Mouse (Mus musculus): ENCODE data around the gene Crmp1. TPM values are rescaled to one million over a fixed set of nuclear protein-coding genes. Genes with fewer than 3 reads are reported as not detected.

Crmp1 gene
- total RNA-seq (2021) = 100 to 1,000 TPM; 793 to 842 TPM
- long read RNA-seq, transcript Crmp1-202 (14 exons, 3,051 nt) = minor isoform, 300 of 843 reads
- long read RNA-seq, transcript Crmp1-201 (14 exons, 2,906 nt) = major isoform, 304 of 843 reads
- long read RNA-seq, partial matches to known transcripts = 142 of 843 reads
- long read RNA-seq, other reads (novel, unspliced or antisense) = 97 of 843 reads

DNA sequence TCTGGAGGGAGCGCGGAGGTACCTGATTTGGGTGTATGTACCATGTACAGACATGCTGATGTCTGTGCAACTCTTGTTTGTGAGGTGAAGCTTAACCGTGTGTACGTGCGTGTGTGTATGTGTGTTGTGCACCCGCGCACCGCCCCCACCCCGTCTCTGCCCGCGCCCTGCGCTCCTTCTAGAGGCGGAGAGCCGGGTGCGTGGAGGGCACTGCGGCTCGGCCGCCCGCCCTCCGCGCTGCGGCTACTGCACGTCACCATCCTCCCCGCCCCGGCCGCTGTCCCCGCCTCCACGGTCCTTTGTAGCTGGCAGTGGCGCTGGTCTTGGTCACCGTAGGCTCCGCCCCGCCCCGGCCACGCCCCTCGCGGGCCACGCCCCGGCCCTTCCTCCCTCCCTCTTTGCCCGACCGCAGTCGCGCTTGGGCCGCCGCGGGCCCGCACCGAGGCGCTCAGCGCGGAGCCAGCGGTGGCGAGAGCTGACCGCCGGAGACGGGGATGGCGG, at the start of gene Crmp1:
TSS of gene Crmp1 (plus strand) at position 290 of the 501 bp plus-strand sequence.
- DNase-seq (ENCODE audit: low spot score in 2 of 2) = peak; percentile 72 to 83

DNA sequence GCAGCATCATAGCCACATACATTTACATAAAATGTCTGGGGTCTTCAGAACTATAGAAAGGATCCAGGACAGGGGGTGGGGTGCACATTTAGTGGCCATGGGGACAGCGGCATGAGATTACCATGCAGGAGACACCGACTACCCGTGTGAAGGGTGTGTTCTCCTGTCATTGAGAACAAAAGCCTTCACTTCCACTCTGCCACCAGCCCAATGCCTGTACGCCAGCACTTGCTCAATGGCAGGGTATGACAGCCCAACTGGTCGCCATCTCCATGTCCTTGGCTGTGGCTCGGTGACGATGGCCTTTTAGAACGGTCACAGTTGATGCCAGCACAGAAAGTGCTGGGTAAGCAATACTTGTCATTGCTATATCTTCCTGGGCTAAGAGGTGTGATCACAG, 45.5 kb upstream of the Crmp1 start:
- DNase-seq (ENCODE audit: low spot score in 2 of 2) = no peak

DNA sequence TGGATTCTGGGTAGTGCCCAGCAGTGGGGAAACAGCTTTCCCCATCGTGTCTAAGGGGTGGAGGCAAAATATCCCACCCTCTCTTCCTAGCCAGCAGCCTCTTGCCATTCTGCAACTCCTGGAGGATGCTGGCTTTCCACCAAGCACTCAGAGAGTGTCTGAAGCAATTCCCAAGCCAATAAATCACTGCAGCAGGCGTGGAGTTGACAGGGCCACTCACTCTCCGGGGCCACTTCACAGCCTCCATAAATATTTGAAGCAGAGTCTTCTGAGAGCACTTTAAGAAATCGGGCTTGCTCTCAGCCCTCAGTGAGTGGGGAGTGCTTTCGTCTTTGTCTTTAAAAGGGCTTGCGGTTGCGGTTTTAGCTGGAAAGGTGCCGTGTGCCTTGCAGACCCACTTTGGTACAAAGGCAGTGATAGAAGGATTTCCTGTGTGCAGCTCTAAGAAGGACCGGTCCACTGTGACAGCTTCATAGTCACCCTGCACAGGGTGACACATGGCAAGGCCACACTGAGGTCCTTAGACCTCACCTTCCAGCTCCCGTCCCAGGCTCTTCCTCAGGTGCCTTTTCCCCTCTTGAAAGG, 45.0 kb upstream of the Crmp1 start:
- DNase-seq (ENCODE audit: low spot score in 2 of 2) = no peak

DNA sequence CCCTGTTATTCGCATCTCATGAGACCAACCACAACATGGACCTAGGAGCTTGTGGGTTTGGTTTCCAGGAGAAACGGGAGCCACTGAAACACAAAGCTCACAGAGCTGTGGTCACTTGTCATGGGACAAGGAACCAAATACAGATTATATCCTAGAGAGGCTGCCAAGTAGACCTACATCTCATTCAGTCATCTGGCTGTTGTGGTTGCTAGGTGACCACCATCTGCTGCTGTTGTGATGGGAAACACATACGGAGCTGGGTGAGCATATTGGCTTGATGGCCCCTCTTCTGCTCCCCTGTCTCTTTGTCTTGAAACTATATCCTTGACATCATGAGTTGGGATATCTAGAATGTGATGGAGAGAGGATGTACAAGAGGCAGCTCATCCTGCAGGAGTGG, 44.3 kb upstream of the Crmp1 start:
- DNase-seq (ENCODE audit: low spot score in 2 of 2) = no peak

DNA sequence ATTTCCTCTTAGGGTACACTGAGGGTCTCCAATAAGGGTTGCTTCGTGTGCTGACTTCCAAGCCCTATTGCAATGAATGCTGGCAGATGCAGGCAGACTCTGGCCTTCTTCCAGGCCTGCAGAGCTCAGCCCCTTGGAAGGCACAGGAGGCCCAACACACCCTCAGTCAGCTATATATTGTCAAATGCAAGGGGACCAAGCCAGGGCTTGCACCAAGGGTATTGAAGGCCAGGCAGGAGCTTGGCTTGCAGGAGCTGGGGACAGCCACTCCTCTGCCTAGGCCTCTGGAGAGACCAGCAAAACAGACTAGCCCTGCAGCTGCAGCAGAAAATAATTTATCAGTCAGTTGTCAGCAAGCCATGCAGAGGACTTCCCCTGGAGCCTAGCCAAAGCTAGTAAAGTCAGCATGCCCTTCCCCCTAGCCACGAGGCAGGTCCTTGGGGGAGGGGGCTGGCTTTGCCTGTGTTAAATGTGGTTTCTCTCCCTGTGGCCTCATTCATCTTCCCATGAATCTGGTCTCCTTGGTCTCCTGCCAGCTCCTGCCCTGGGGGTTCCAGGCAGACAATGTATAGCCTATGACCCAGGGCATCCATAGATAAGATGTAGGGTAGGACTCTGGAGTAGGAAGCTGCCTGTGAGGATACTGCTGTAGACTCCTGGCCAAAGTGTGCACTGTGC, 43.6 kb upstream of the Crmp1 start:
- DNase-seq (ENCODE audit: low spot score in 2 of 2) = no peak

DNA sequence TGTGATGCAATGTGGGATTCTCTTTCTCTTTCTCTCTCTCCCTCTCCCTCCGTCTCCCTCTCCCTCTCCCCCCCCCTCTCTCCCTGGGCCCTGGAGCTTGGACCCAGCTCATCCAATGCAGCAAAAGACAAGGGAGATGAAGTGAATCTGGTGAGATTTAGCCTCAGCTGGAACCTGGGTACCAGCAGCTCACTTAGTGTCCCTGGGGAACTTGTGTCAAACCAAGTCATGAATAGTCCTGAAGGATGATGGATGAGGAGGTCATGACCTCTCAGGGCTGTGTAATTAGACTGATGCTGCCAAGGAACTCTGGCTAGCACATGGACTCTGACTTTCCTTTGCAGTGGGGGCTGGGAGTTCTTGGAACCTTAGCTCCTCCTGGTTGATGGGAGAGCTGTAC, 39.5 kb upstream of the Crmp1 start:
- DNase-seq (ENCODE audit: low spot score in 2 of 2) = no peak

DNA sequence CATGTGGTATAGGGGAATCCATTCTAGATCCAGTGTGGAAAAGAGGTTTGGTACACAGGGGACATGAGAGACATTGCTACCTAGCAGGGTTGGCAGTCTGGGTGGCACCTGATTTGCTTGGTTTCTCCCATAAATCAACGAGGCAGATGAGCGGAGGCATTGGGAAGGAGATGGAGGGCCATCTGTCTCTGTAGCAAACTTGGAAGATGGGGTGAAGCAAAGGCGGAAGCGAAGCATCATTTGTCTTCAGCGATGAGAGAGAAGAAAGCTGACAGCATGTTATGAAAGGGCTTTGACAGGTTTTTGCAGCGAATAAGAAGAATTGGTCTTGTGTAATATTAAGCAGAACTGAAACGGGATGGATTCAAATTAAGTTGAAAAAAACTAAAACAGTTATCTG, 36.9 kb upstream of the Crmp1 start:
- DNase-seq (ENCODE audit: low spot score in 2 of 2) = no peak

DNA sequence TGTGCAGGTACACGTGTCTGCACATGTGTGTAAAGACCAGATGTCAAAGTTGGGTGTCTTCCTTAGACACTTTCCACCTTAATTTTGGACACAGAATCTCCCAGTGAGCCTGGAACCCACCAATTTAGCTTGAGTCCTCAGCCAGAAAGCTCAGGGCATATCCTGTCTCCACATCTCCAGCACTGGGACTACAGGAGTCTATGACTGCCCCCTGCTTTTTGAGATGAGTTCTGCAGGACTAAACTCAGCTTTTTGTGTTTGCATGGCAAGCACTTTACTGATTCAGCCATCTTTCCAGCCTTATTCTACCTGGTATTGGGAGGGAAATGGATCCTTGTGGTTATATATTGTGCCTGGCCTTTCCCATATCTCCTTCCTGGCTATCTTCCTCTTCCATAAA, 36.3 kb upstream of the Crmp1 start:
- DNase-seq (ENCODE audit: low spot score in 2 of 2) = no peak

DNA sequence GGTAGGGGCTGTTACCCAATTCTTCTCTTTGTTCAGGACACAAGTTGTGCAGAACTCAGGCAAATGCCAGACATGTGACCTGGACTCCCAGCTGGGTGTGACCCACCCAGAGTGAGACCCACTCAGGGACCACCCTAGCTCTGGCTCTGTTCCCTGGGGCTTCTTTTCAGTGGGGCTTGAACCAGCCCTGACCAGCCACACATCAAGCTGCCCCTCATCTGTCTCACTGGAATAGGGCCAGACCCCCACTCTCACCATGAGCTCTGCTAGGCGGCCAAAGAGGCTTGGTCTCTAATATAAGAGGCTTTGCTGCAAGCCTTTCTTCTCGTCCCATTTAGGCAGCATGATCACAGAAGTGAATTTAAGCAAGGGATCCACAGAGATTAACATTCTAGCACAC, 35.4 kb upstream of the Crmp1 start:
- DNase-seq (ENCODE audit: low spot score in 2 of 2) = no peak

DNA sequence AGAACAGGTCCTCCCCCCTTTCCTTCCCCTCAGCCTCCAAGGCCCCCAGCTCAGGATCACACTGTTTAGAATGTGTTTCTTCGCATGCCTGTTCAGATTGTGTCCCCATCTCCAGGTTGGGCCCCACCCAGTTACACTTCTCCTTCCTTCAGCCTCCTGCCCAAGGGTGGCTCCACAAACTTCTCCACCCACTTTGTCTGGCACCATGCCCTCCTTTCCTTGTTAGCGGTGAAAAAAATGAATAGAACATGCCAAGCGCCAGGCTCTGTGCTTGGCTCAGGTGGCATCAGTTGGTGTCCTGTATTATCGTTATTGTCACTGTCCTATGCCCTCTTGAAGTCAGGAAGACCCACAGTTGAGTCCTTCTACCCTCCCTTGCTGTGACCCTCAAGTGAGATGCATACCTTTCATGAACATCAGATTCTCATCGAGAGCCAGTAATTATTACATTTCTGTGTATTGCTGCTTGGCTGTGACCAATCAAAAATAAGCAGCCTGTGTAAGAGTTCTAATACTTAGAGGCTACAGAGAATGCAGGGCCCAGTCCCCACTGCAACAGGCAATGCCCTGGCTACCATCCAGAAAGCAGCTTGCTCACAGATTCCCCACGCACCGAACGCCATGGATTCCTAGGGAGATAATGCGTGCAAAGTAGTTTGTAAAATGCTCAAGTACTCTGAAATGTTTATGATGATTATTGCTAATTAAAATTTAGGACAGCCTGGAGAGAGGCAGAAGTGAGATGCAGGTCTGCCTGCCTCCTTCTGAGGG, 28.6 kb upstream of the Crmp1 start:
- DNase-seq (ENCODE audit: low spot score in 2 of 2) = no peak

DNA sequence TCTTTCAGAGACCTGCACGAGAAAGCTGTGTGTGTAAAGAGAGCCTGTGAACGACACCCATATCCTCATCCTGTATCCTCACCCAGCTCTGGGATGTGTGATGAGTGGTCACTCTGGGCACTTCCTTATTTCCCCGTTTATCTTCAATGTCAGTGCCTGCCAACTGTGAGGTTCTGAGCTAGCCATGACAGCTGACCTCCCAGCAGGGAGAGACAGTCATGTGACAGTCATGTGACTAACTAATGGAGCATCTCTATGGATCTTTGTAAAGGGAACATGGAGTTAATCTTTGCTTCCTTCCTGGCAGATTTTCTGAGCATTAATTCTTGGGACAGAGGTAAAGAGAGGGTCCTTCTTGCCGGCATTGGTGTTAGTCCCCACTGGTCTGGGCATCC, 28.0 kb upstream of the Crmp1 start:
- DNase-seq (ENCODE audit: low spot score in 2 of 2) = no peak

DNA sequence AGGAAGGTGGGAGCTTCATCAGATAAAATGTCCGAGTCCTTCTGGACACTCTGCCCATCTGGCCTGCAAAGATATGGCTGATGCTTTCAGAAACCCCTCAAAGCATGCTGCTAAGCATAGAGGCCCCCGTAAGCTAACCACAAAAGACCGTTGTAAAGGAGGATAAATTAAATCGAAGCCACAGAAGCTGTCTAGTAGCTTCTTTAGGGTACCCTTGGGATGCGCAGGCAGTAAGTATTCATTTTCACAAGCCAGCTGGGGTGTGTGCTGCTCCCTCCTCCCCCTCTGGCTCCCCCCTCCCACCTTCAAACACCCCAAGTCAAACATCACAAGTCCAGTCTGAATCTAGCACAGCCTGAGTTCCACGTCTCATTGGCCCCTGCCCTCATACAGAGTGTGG, 27.1 kb upstream of the Crmp1 start:
- DNase-seq (ENCODE audit: low spot score in 2 of 2) = no peak

DNA sequence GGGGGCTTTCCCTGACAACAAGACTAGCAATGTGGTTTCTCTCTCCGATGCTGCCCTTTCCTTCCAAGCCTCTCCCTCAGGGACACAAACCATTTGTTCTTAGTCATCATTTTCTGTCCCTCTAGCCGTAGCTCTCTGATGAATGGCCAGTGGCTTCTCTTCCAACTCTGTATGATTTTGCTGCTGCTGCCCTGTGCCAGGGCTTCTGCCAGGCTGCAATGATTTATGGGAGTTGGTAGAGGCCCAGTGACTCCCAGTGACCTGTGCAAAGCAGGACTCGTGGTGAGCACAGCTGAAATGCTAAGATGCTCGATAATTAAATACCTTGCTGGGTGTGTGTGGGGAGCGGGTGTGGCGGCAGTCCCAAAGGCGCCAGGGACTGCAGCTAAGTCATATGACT, 26.5 kb upstream of the Crmp1 start:
- no peak for DNase-seq (ENCODE audit: low spot score in 2 of 2)

DNA sequence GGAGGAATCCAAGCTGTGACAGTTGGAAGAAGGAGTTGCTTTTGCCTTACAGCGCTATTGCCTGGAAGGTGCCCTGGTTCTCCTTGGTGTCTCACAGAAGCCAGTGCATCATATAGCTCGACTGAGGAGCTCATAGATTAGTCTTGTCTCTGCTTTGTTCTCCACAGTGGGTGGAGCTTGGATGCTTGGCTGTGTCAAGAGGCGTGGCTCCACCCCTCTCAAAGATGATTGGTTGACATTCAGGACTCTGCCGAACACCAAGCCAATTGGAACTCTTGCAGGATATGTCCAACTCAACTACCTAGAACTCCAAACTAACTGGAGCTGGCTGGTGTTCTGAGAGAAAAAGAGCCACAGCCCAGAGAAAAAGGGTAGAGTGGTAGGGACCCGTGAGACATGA, 22.1 kb upstream of the Crmp1 start:
- no peak for DNase-seq (ENCODE audit: low spot score in 2 of 2)

DNA sequence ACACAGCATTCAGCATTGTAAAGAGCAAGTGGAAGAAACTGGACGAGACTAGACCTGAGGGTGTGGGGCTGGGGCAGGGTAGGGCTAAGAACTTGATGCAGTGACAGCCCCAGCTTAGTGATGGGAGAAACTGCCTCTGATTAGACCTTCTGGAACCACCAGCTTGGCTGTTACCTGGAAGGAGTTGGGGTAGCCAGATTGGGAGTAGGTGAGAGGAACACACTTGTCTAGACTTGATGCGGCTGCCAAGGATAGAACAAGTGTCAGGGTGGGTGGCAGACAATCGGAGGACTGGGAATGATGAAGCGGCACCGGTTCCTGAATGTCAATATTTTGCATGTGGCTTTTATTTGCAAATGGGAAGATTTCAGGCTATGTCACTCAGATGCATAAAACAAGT, 21.2 kb upstream of the Crmp1 start:
- DNase-seq (ENCODE audit: low spot score in 2 of 2) = no peak

DNA sequence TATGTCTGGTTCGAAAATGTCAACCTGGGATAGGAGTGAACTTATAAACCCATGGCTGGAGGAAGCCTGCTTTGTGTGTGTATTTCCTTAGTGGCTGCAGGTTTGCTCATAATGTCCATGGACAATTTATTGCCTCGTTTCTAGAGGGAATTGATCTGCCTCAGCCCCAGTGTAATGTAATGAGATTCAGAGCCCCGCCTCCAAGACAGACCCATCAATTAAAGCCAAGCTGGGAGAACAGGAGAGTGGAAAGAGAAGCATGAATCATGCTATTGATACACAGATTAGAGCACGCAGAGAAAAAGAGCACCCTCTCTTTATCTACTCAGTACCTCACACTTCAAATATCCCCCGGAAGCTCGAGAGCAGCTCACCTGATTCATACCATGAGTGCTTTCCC, 20.2 kb upstream of the Crmp1 start:
- no peak for DNase-seq (ENCODE audit: low spot score in 2 of 2)

DNA sequence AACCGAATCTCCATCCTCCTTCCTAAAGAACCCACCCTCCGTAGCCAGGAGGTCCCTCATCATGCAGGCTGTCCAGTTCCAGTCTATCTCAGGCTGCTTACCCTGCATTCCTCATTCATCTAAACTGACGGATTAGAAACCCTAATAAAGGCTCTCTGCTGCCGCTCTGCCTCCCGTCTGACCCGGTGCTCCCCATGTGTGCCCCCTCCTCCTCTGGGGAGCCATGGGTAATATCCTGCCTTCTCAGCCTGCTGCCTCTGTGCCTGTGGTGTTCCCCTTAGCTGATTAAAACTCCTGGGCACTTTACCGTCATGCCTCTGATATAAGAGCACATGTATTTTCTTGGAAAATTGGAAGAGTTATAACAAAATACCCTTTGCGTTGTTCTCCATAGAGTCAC, 19.4 kb upstream of the Crmp1 start:
- DNase-seq (ENCODE audit: low spot score in 2 of 2) = no peak

DNA sequence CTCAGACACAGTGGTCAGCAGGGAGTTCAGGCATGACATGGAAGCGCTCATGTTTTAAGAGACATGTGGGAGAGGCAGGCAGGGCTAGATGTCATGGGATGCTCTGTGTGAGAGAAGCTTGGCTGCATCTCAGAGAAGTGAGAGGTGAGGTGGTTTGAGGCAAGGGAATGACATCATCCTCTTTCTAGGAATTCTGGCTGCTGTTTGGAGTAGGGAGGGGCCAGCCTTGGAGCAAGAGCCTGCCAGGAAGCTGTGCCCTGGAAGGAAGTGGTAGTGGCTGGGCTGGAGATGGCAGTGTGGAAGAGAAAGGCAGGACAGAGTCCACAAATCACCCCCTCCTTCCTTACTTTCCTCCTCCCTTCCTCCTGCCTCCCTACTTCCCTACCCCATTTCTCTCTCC, 16.0 kb upstream of the Crmp1 start:
- DNase-seq (ENCODE audit: low spot score in 2 of 2) = no peak

DNA sequence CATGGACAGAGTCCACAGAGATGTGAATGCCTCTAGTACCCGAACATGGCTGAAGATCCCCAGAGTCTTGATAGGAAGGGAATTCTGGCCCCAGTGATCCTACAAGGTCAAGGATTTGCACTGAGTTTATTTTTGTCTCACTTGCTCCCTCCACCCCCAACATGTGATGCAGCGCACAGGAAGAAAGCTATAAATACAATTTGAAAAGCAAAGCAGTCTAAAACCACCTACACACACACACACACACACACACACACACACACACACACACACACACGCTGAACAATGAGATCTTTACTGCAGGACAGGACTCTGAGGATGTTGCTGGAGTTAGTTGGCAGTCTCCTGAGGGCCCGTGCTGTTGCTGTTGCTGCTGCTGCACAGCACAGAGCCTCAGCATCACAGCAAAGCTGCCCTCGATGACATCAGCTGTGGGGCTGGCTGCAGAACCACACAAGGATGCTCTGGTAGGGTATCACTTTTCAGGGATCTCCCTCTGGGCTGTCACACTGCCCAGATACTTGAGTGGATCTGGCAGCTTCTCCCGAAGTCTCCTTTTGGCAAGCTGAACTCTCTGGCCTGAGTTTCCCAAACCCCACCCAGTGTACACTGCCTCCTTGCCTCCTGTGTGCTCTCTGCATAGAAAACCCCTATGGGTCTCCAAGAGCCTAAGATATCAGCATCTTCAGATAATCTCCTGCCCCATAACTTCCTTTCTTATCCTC, 13.6 kb upstream of the Crmp1 start:
- DNase-seq (ENCODE audit: low spot score in 2 of 2) = no peak

DNA sequence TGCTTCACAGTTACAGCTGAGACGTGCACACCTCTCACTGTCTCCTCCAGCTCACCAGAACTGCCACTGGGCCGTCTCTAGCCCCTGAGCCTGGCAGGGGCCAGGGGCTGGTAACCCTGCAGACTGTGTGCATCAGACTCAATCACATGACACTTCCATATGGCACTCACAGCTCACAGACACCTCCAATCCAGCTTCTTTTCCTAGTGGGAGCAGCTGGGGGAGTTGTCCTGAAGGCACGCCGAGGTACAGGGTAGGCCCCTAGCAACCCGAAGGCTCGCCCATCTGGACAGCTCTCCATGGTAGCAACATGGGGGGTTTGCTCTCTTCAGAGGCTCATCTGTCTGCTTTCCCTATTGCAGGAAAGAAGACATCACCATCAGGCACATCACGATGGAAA, 12.8 kb upstream of the Crmp1 start:
- DNase-seq (ENCODE audit: low spot score in 2 of 2) = no peak

DNA sequence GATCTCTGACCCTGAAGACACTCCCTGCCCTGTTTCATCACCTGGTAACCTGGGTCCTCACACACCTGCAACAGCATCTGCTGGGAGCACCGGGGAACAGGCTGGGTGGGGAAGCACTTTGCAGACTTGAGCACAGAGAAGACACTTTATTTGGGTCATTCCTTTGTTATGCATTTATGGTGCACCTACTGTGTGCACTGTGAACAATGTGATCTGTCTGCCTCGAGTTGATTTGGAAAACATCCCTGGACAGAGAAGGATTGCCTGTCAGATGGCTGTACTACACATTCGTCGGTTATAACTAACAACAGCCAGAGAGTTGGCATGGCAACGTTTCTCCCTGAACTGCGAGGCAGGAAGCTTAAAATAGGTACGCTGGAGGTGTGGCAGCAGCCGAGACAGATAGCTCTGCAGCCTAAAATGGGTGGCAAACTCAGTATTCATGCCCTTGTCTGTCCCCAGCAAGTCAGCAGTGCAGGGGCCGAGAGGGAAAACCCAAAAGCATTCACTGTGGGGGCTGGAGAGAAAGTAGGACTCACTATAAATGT, 8.7 kb upstream of the Crmp1 start:
- no peak for DNase-seq (ENCODE audit: low spot score in 2 of 2)

Measured in layer of hippocampus, postnatal 10 days (tissue).